Mouse (Mus musculus): ENCODE measurements around the gene Gnat3. TPM values are rescaled to one million over a fixed set of nuclear protein-coding genes. Genes with fewer than 3 reads are reported as not detected.

The Gnat3 gene
- polyA plus RNA-seq, 1 experiment from 2014 or later, result not detected

DNA sequence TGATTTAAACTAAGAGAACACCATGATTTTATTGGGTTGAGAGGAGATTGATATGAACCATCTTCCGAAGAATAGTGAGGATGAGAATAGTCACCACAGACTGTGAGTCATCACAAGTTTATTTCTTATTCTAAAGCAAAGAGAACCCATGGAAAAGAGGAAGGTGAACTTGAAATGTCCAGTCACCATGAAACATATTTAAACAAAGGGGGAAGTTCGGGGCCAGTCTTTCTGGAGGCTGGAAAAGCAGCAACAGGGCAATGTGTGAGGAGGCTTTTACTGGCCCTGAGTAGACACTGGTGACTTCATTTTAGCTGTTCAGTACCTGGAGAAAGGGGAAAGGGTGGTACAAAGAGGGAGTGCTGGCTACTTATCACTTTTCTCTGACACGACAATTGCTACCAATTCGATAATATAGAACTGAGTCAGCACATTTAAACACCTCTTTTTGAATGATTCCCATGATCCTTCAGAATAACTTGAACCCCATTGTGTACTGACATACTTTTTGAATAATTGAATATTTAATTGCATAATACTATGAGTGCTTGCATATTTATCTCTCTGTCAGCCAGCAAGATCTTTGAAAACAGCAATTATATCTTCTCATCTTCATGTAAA is 52.0 kb downstream of the Gnat3 start:
- H3K4me1 ChIP-seq (replicated peaks; ENCODE audit: control insufficient read depth, insufficient read depth, low read length), result no peaks in the 10 kb centered on the region

DNA sequence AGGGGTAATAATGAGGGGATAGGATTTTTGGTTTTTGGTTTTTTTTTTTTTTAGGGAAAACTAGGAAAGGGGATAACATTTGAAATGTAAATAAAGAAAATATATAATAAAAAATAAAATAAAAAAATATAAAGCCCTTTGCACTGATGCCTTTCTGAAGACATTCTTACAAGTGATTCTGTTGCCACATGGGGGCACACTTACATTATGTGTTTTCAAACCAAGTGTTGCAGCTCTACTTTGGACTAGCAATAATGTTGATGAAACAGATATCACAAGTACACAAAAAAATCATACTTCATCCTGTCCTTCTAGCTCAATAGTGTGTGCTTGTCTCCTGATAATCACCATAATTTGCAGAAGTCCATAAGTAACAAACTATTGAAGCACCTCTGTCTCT is 61.0 kb downstream of the Gnat3 start:
- Histone ChIP-seq H3K9ac (ENCODE audit: low read depth, low read length) (no peak overlapping the region), H3K27ac (ENCODE audit: low read depth, low read length) (no peak overlapping the region), H3K27me3 (replicated peaks; ENCODE audit: control insufficient read depth, insufficient read depth, low read length) (no peaks in the 10 kb centered on the region), H3K9me3 (ENCODE audit: control insufficient read depth) (no peaks in the 10 kb centered on the region), H3K4me1 (replicated peaks; ENCODE audit: control insufficient read depth, insufficient read depth, low read length) (no peaks in the 10 kb centered on the region), H3K4me3 (ENCODE audit: low read depth, low read length) (no peak overlapping the region), H3K36me3 (ENCODE audit: control insufficient read depth, insufficient read depth) (no peaks in the 10 kb centered on the region), H3K4me2 (replicated peaks; ENCODE audit: low read depth) (no peak overlapping the region)
- TF ChIP-seq CTCF (IDR thresholded peaks at IDR 0.05; ENCODE audit: low read depth), result peak; percentile 54
- ATAC-seq, result no peak

More for the DNA sequence above, 52.0 kb downstream of the Gnat3 start:
- no peak overlapping the region for H3K9ac ChIP-seq (ENCODE audit: low read depth, low read length)
- no peak overlapping the region for H3K4me2 ChIP-seq (replicated peaks; ENCODE audit: low read depth)
- TF ChIP-seq CTCF (IDR thresholded peaks at IDR 0.05; ENCODE audit: low read depth), result no peak
- H3K4me3 ChIP-seq (ENCODE audit: low read depth, low read length), result no peak overlapping the region
- no peaks in the 10 kb centered on the region for H3K36me3 ChIP-seq (ENCODE audit: control insufficient read depth, insufficient read depth)
- WGBS, result 84% methylated on average over 4 of the region's 4 CpGs
- H3K9me3 ChIP-seq (ENCODE audit: control insufficient read depth), result no peaks in the 10 kb centered on the region
- no peak for ATAC-seq
- H3K27ac ChIP-seq (ENCODE audit: low read depth, low read length), result no peak overlapping the region
- no peaks in the 10 kb centered on the region for H3K27me3 ChIP-seq (replicated peaks; ENCODE audit: control insufficient read depth, insufficient read depth, low read length)

DNA sequence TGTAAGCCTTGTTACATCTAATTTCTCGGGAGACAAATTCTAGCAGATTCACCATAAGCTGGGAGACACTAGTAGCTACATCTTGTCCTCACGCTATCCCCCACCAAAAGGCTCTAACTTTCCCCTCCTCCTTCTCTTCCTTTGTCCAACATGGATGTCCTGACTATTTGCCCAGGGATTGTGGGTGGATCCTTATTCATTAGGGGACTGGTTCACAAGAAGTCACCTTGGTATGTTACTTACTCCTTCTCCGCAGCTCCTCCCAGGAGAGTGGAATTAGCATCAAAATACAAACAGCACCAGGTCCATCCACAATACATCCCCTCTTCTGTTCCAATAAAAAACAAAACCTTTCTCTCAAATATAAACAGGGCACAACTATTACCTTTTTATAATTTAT is 65.2 kb downstream of the Gnat3 start:
- Histone ChIP-seq H3K36me3 (ENCODE audit: control insufficient read depth, insufficient read depth) (no peaks in the 10 kb centered on the region), H3K9ac (ENCODE audit: low read depth, low read length) (no peak overlapping the region), H3K4me1 (replicated peaks; ENCODE audit: control insufficient read depth, insufficient read depth, low read length) (no peaks in the 10 kb centered on the region), H3K27ac (ENCODE audit: low read depth, low read length) (no peak overlapping the region), H3K4me2 (replicated peaks; ENCODE audit: low read depth) (no peak overlapping the region), H3K27me3 (replicated peaks; ENCODE audit: control insufficient read depth, insufficient read depth, low read length) (no peaks in the 10 kb centered on the region), H3K4me3 (ENCODE audit: low read depth, low read length) (no peak overlapping the region), H3K9me3 (ENCODE audit: control insufficient read depth) (no peaks in the 10 kb centered on the region)
- WGBS, result 94% methylated on average over 3 of the region's 3 CpGs
- ATAC-seq, result no peak
- TF ChIP-seq CTCF (IDR thresholded peaks at IDR 0.05; ENCODE audit: low read depth), result no peak

DNA sequence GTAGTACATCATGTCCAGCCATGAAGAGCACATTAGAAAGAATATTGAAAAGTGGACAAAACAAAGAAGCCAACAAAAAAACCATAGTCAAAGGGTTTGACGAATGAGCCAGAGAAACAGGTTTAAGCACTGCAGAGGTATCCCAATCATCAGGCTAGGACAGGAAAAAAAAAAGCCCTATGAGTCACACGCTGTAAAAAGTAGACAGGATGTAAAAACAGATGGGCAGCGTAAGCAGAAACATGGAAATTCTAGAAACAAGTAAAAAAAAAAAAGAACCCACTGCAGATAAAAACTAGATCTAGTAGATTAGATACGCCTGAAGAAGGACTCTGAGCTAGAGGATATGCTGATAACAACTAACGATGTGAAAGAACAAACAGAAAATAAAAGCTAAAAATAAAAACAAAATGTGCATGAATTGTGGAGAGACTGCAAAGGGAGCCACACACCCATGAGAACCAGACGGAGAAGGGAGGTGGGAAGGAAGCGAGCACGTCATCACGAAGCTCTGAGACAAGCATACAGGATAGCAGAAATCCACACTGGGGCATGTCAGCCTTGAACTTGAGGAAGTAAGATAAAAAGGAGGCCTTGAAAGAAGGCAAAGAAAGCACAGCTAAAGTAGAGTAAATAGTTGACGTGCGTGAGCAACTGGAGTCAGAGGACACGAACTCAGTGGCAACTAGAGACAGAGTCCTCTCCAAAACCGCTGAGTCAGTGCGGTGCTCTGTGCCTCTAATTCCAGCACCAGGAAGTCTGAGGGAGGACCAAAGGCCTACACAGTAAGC is 73.7 kb downstream of the Gnat3 start:
- Histone ChIP-seq H3K9me3 (ENCODE audit: control insufficient read depth) (no peaks in the 10 kb centered on the region), H3K36me3 (ENCODE audit: control insufficient read depth, insufficient read depth) (no peaks in the 10 kb centered on the region), H3K9ac (ENCODE audit: low read depth, low read length) (no peak overlapping the region), H3K27ac (ENCODE audit: low read depth, low read length) (no peak overlapping the region), H3K4me1 (replicated peaks; ENCODE audit: control insufficient read depth, insufficient read depth, low read length) (no peaks in the 10 kb centered on the region), H3K4me3 (ENCODE audit: low read depth, low read length) (no peak overlapping the region), H3K4me2 (replicated peaks; ENCODE audit: low read depth) (no peak overlapping the region), H3K27me3 (replicated peaks; ENCODE audit: control insufficient read depth, insufficient read depth, low read length) (no peaks in the 10 kb centered on the region)
- no peak for ATAC-seq
- TF ChIP-seq CTCF (IDR thresholded peaks at IDR 0.05; ENCODE audit: low read depth), result no peak
- WGBS, result 58% methylated on average over 14 of the region's 14 CpGs

DNA sequence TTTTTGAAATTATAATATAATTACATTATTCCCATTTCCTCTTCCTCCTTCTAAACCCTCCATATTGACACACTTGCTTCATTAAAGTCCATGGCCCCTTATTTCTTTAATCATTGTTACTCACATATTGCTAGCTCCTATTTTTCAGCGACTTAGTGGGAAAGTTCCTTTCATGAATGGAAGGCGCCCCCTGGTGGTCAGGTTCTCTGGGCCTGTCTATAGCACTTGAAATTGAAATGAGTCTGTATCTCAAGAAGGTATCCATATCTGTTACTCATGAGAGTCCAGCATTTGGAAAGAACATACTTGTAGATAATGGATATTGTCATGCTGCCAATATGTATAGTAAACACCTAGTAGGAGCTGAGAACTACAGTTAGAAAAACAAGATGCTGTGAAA is 80.7 kb downstream of the Gnat3 start:
- H3K4me3 ChIP-seq (ENCODE audit: low read depth, low read length), result no peak overlapping the region
- H3K9me3 ChIP-seq (ENCODE audit: control insufficient read depth), result no peaks in the 10 kb centered on the region
- no peak overlapping the region for H3K9ac ChIP-seq (ENCODE audit: low read depth, low read length)
- H3K4me2 ChIP-seq (replicated peaks; ENCODE audit: low read depth), result no peak overlapping the region
- TF ChIP-seq CTCF (IDR thresholded peaks at IDR 0.05; ENCODE audit: low read depth), result peak; percentile 87
- H3K27me3 ChIP-seq (replicated peaks; ENCODE audit: control insufficient read depth, insufficient read depth, low read length), result no peaks in the 10 kb centered on the region
- H3K4me1 ChIP-seq (replicated peaks; ENCODE audit: control insufficient read depth, insufficient read depth, low read length), result no peaks in the 10 kb centered on the region
- H3K36me3 ChIP-seq (ENCODE audit: control insufficient read depth, insufficient read depth), result no peaks in the 10 kb centered on the region
- 6% methylated on average over 2 of the region's 2 CpGs for WGBS
- 0 out of 2 replicates have a peak, but pooled peaks have one; percentile 31 for ATAC-seq
- no peak overlapping the region for H3K27ac ChIP-seq (ENCODE audit: low read depth, low read length)

DNA sequence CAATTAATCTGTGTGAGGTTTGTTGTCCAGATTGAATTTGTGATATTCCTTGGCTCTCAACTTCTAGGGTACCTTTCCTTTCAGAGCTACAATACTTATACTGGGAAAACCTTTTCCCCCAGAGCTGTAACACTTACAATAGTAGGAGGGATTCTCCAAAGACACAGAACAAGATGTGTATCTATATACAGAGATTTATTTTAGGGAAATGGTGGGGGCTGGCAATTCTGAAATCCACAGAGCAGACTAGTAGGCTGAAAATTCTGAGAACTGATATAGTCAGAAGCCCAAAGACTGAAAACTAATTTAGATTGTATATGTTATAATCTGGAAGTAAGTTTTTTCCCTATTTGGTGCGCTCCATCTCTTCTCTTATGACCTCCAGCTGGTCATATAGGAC is 86.5 kb downstream of the Gnat3 start:
- H3K4me2 ChIP-seq (replicated peaks; ENCODE audit: low read depth), result no peak overlapping the region
- no peaks in the 10 kb centered on the region for H3K9me3 ChIP-seq (ENCODE audit: control insufficient read depth)
- ATAC-seq, result no peak
- no peak overlapping the region for H3K4me3 ChIP-seq (ENCODE audit: low read depth, low read length)
- no peak overlapping the region for H3K9ac ChIP-seq (ENCODE audit: low read depth, low read length)
- WGBS, result 92% methylated on average over 1 of the region's 1 CpGs
- H3K4me1 ChIP-seq (replicated peaks; ENCODE audit: control insufficient read depth, insufficient read depth, low read length), result no peaks in the 10 kb centered on the region
- TF ChIP-seq CTCF (IDR thresholded peaks at IDR 0.05; ENCODE audit: low read depth), result no peak
- no peak overlapping the region for H3K27ac ChIP-seq (ENCODE audit: low read depth, low read length)
- no peaks in the 10 kb centered on the region for H3K36me3 ChIP-seq (ENCODE audit: control insufficient read depth, insufficient read depth)
- no peaks in the 10 kb centered on the region for H3K27me3 ChIP-seq (replicated peaks; ENCODE audit: control insufficient read depth, insufficient read depth, low read length)
